In genomic region chr9:94431540-94431939, GRCm38 (mm10) we compare ENCODE assay signal across 20 mouse cellular contexts.
DNase-seq lines count a peak whose midpoint lies in the region; ATAC-seq and TF ChIP-seq lines count a peak whose summit lies in the region.
"Had no signal": no experiment of that assay in that cellular context is flagged by ENCODE, and none has a peak within 500 bp of the region (broad histone marks: within the 10 kb centered on the region; RNA-seq: fewer than 3 reads in every experiment).

No protein-coding gene starts in this region.

- H3K27me3 ChIP-seq in liver, embryonic 13.5 days: no peaks in the 10 kb centered on the region
- no peaks in the 10 kb centered on the region for H3K27me3 ChIP-seq in liver, postnatal 0 days (ENCODE audit: insufficient read depth, low read length)
- H3K27me3 ChIP-seq: CH12.LX; embryonic facial prominence, embryonic 12.5 days; forebrain, embryonic 12.5 days; intestine, embryonic 15.5 days; Patski had no signal

- TF ChIP-seq EP300 in liver, postnatal 0 days (IDR thresholded peaks at IDR 0.05; ENCODE audit: low read depth): no peak

- H3K4me1 ChIP-seq in liver, embryonic 13.5 days (replicated peaks): peaks cover 13% of the 10 kb centered on the region
- no peaks in the 10 kb centered on the region; the same call in 1 of the 2 replicates for H3K4me1 ChIP-seq in liver, postnatal 0 days (ENCODE audit: insufficient read depth)
- H3K4me1 ChIP-seq: embryonic facial prominence, embryonic 12.5 days; forebrain, embryonic 12.5 days; intestine, embryonic 15.5 days had no signal

- WGBS in liver, embryonic 13.5 days (ENCODE audit: insufficient replicate concordance): 39% methylated on average over 3 of the region's 3 CpGs
- 68% methylated on average over 3 of the region's 3 CpGs for WGBS in liver, postnatal 0 days (ENCODE audit: insufficient replicate concordance)

- peak; percentile 35 for DNase-seq in c-Kit-negative CD71-positive TER-119-positive erythroid progenitor cells, embryonic 14.5 days (ENCODE audit: low read depth, low spot score)
- peak; percentile 28 for DNase-seq in c-Kit-positive CD71-positive TER-119-positive erythroid progenitor cells, embryonic 14.5 days (ENCODE audit: low spot score)
- peak; percentile 55 for DNase-seq in liver, embryonic 13.5 days
- DNase-seq in liver, postnatal 0 days: no peak
- DNase-seq in adrenal gland, postnatal 36 days: no peak
- DNase-seq in gastrocnemius, postnatal 25 days: no peak
- DNase-seq: adrenal gland, postnatal 14 days; cerebellum, adult 11-12 months; cerebellum, adult 9-11 months; gastrocnemius, postnatal 10 days; heart, postnatal 10 days had no signal

- no peaks in the 10 kb centered on the region for H3K9me3 ChIP-seq in liver, embryonic 13.5 days (replicated peaks)
- no peaks in the 10 kb centered on the region for H3K9me3 ChIP-seq in liver, postnatal 0 days (ENCODE audit: low read length)
- H3K9me3 ChIP-seq: embryonic facial prominence, embryonic 12.5 days; forebrain, embryonic 12.5 days; intestine, embryonic 15.5 days had no signal

- no peak overlapping the region for H3K4me3 ChIP-seq in liver, embryonic 13.5 days (replicated peaks)
- no peak overlapping the region for H3K4me3 ChIP-seq in liver, postnatal 0 days (ENCODE audit: low read depth, low read length)
- H3K4me3 ChIP-seq: embryonic facial prominence, embryonic 12.5 days; forebrain, embryonic 12.5 days; intestine, embryonic 15.5 days had no signal

- no peak overlapping the region for H3K9ac ChIP-seq in liver, embryonic 13.5 days
- no peak overlapping the region for H3K9ac ChIP-seq in liver, postnatal 0 days (replicated peaks)
- H3K9ac ChIP-seq: embryonic facial prominence, embryonic 12.5 days; forebrain, embryonic 12.5 days; hindbrain, embryonic 14.5 days; intestine, embryonic 15.5 days had no signal

- H3K27ac ChIP-seq in liver, embryonic 13.5 days: no peak overlapping the region
- no peak overlapping the region for H3K27ac ChIP-seq in liver, postnatal 0 days (ENCODE audit: low read depth)
- H3K27ac ChIP-seq: embryonic facial prominence, embryonic 12.5 days; forebrain, embryonic 12.5 days; hindbrain, embryonic 14.5 days; intestine, embryonic 15.5 days had no signal

- H3K36me3 ChIP-seq in liver, embryonic 13.5 days: no peaks in the 10 kb centered on the region
- no peaks in the 10 kb centered on the region for H3K36me3 ChIP-seq in liver, postnatal 0 days (replicated peaks; ENCODE audit: insufficient read depth, low read length)
- H3K36me3 ChIP-seq: embryonic facial prominence, embryonic 12.5 days; forebrain, embryonic 12.5 days; intestine, embryonic 15.5 days had no signal

- no peak overlapping the region for H3K4me2 ChIP-seq in liver, embryonic 13.5 days
- H3K4me2 ChIP-seq in liver, postnatal 0 days (ENCODE audit: low read depth, low read length): no peak overlapping the region
- H3K4me2 ChIP-seq: embryonic facial prominence, embryonic 12.5 days; forebrain, embryonic 12.5 days; hindbrain, embryonic 14.5 days; intestine, embryonic 15.5 days had no signal

- TF ChIP-seq CTCF in liver, postnatal 0 days (IDR thresholded peaks at IDR 0.05; ENCODE audit: low read depth): no peak

- peak; percentile 87 for ATAC-seq in liver, embryonic 13.5 days (ENCODE audit: low read depth)
- 0 out of 2 replicates have a peak, but pooled peaks have one; percentile 13 for ATAC-seq in liver, postnatal 0 days
- ATAC-seq in erythroid progenitor cell, adult 5-6 weeks (replicated peaks; ENCODE audit: low FRiP score, poor library complexity, severe bottlenecking): no peak
- ATAC-seq: activated CD4-positive, CD25-positive, alpha-beta regulatory T cell, adult 4 months; forebrain, embryonic 16.5 days; intestine, embryonic 15.5 days; Patski had no signal

Comparison
In these comparisons a context has a peak if more than half of its experiments do, and no peak if none do; other contexts are left out.
1. DNase-seq: peak in c-Kit-negative CD71-positive TER-119-positive erythroid progenitor cells, embryonic 14.5 days (single experiment), c-Kit-positive CD71-positive TER-119-positive erythroid progenitor cells, embryonic 14.5 days (single experiment) and liver, embryonic 13.5 days (single experiment); none in liver, postnatal 0 days (single experiment), adrenal gland, postnatal 36 days (0 of 2) and gastrocnemius, postnatal 25 days (single experiment).